Mouse (Mus musculus) embryonic fibroblast, embryonic 13.5 days (primary cell): ENCODE measurements around the gene Aim2.

Experiments
- CTCF ChIP-seq: IDR thresholded peaks from 2 replicates; pipeline ENCODE4 v1.5.1; 2011; ENCODE audit warnings: mild to moderate bottlenecking, control low read depth, low read length, moderate library complexity, borderline replicate concordance; ENCODE audit not compliant: insufficient read depth
- POLR2A ChIP-seq: IDR thresholded peaks from 2 replicates; pipeline ENCODE4 v1.6.1; 2011; ENCODE audit warnings: low read depth, mild to moderate bottlenecking, control low read depth, low read length, moderate library complexity

GRCm38 (mm10) chr1:173404696-173405309 is 54.1 kb downstream of the Aim2 start:
- no peak for TF ChIP-seq CTCF
- no peak for TF ChIP-seq POLR2A
